Mouse (Mus musculus): ENCODE measurements around the gene Zfp423.

Zfp423 gene

DNA sequence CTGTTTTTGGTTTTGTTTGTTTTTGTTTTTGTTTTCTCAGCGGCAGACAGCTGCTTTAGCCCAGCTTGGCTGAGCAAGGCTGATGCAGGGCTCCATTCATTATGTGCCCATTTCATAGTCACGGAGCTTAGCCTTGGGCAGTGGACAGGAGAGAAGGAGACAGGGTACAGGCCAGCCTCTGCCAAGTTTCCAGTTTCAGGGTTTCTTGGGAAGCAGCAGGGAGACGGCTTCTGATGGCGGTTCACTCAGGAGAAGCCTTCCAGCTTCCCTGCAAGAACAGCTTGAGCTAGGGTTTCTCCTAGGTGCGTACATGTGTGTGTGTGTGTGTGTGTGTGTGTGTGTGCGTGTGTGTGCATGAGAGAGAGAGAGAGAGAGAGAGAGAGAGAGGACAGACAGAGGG, 292.1 kb downstream of the Zfp423 start:
- no peak for DNase-seq (ENCODE audit: low read depth in 1 of 2, low spot score in 2 of 2)

DNA sequence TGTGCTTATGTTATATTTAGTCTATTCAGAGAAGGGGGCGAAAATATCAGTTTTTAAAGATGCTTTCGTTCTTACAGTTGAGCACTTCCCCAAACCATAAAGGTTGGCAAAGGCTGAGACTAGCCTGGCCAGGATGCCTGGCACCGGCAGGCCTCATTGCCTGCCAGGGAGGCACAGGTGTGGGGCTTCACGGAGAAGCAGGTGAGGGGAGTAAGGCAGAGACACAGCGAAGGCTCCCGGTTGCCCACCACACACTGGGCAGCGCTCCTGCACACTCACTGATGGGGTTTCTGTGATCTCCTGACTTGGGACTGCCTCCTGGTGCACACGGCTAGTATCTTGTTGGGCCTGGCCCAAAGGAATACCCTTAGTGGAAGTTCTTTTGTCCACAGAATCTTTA, 294.1 kb downstream of the Zfp423 start:
- DNase-seq (ENCODE audit: low read depth in 1 of 2, low spot score in 2 of 2) = no peak

DNA sequence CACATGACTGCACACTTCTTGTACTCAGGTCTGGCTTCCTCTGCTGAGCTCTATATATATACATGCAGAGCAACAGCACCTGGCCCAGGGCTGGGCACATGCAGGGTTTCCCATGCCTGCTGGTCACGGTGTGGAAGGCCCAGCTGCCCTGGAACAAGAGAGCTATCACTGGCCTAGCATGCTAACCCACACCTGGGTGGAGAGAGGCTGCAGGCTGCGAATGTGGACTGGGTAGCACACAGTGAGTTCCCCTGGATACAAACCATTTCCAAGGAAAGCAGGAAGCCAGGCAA, 295.2 kb downstream of the Zfp423 start:
- DNase-seq (ENCODE audit: low read depth in 1 of 2, low spot score in 2 of 2) = no peak

DNA sequence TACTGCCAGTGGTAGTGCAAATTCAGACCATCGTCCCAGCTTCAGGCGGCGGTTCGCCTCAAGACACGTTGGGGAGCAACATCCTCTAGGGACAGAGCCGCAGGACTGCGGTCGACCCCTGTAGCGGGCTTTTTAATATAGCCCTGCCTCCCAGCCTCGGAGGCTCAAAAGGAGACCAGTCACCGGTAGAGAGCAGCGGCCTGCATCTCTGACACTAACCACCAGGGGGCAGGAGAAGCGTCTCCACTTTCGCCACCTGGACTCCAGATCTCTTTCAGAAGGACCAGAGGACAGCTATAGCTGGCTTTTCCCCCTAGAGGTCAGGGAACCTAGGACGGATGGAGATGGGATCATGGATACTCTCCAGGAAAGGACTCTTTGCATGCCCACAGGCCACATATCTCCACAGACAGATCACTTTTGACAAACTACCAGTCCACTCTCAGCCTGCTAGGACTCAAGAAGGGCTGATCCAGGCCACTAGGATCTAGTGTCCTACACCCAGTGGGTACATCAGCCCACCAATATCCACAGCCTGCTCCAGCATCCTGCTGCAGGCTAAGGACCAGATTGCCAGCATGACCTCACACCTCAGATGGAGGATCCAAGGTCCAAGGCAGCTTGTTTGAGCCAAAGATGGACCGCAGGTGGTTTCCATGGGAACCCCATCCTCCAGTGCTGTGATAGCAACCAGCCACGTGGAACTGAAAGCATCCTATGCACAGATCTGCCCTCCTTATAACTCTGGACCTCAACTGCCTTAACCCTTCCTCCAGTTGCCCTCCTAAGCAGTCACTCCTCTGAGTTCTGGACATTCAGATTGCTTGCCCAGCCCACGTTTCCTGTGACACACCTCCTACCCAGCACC, 295.8 kb downstream of the Zfp423 start:
- peak in 1 of 2 experiments; percentile 0 for DNase-seq (ENCODE audit: low read depth in 1 of 2, low spot score in 2 of 2)

DNA sequence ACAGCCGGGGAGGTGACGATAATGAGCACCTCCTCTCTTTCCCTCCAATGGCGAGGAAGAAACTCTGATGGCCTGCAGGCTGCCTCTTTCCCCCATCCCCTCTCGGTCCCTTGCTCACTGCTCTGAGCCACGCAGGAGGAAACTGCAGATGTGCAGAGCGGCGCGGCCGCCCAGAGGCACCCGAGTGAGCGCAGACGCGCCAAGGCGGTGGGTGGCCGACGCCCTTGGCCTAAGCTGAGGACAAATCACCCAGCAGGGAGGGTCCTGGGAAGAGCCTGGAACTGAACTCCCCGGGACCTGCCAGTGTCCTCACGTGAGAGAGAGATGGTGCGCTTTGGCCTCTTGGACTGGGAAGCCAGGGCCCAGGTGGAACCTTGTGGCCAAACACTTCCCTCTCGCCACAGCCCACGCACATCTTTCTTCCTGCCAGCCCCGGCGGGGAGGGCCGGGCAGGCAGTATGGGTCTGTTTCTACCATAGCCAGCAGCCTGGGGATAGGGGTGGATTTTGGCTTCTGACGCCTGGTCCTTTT, 296.5 kb downstream of the Zfp423 start:
- DNase-seq (ENCODE audit: low read depth in 1 of 2, low spot score in 2 of 2) = no peak

DNA sequence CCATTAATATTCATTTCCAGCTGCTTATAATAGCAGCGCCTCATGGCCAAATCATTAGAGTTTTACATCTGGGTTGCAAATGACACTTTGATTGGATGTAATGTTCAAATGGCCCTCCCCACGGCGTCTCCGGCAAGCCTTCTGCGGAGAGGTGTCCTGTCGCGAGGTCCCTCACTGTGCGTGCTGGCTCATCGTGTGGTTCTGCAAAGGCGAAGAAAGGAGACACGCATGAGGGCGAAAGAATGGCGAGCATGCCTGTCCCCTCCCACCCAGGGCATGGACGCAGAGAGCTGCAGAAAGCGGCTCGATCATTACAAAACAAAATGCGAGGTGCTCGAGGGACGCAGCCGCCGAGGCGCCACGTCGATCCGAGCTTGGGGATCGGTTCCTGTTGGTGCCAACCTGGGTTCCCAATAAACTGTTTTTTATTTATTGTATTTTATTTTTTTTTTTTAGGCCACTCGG, 297.1 kb downstream of the Zfp423 start:
- DNase-seq (ENCODE audit: low read depth in 1 of 2, low spot score in 2 of 2) = no peak

DNA sequence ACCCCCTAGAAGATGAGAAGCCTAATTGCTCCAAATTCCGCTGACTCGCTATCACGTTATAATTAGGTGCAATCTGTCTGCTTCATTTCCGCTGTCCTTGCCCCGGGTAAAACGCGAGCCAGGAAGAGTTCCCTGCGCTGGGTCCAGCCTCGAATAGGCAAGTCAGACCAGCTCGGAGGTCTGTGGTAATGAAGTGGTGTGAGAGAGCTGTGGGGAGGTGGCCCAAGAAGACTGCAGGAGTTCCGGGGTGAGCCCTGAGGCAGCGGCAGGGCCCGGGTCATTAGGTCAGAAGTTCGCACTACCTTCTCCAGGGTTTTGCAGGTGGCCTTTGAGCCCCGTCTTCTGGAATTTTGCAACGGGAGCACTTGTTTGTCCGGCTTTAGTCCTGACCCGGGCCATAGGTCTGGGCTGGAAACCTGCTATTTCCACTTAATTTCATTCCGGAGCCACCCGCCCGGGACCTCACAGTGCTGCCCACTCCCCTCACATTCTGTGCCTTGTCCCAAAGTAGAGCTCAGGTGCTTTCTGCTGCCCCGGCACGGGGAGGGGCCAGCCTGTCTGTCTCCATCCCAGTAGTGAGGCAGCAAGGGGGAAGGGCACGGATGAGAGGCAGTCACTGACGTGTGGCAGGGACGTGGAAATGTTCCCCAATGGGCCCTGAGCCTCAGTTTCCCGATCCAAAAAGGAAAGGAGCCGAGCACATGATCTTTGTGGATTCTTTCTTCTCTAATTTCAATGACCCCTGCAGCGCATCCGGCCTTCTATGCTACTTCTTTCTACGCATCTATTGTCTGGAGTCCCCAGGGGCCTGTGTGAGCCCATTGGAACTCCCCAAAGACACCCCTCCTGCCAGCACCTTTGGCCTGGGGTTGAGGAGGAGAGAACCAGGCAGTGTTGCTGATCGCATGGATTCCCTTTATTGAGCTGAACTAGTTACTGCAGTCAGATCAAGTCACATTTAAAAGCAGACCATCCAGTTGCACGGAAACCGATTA, 298.2 kb downstream of the Zfp423 start:
- no peak for DNase-seq (ENCODE audit: low read depth in 1 of 2, low spot score in 2 of 2)

DNA sequence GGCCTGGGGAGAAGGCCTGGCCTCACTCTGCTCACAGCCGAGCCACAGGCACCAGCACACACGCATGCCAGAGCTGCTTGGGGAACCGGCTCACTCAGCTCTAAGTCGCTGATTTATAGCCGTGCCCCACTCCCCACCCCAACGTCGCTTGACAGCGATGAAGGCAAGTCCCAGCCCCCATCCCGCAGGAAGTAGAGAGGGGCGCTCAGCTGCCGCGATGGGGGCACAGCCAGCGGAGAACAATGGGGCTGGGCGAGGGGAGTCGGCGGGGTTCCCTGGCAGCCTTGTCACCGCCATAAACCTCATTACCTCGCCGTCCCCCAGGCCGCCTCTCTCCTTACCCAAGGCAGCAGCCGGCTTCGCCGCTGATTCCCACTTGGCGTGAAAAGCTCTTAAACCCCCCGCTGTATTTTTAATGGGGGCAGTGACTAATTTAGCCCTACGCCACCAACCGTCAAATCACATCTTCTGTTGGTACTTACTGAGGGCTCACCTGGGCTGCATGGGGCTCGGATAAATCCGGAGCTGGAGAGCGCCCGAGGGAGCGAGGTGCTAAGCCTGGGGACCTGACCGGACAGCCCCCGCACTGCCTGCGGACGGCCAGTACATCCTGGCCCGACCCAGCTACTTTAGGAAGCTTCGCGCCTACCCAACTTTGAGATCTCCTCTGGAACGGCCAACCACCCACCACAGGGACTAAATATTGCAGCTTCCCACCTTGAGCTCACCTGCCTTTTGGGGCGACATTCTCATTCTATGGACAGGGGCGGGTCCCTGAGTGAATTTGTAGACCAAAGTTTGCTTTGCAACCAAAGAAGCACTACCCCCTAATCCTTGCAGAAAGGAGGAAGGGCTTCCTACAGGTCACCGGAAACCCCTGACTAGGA, 299.1 kb downstream of the Zfp423 start:
- DNase-seq (ENCODE audit: low read depth in 1 of 2, low spot score in 2 of 2) = no peak

DNA sequence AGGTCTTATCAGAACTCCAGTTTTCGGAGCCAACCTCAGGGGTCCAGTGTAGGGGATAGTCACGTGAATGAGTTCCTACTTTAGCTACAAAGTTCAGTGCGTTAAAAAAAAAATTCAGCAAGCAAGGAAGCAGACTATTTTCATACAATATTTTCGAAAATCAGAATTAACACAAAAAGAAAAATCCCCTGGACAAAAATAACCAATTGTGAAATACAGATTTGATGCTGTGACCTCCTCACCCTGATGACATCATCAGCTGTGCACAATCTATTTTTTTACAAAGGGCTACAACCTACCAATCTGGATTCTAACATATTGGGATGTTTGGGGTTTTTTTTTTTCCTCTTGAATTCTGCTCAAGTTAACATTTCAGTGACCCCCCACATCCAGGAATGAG, 301.9 kb downstream of the Zfp423 start:
- DNase-seq (ENCODE audit: low read depth in 1 of 2, low spot score in 2 of 2) = no peak

DNA sequence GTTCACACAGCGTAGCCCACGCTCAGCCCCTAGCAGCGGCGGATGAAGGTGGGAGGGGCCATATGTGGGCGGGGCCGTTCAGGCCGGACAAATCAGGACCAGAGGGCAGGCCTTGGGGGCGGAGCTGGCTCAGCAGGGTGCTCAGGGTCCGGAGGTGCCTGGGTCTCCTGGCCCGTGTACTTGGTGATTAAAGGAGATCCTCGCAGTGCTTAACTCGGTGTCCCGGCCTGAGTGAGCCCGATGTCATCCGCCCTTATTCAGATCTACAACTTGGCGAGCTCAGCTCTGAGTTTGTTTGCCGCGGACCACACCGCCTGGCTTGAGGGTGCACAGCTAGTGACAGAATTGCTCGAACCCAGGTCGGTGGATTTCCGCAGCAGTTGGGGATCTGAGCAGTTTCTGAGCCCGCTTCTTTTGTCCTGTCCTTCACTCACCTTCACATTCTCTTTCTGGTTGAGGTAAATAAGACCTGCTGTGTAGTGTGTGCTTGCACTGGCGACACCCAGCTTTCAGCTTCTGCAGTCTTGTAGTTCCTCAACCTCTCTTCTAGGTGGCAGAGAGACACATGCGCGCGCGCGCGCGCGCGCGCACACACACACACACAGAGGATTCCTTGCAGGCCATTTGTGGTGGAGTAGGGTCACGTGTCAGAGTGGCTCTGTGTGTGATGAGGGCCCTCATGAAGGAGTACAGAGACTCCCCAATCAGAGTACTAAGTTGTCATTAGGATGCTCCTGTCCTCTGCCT, 302.7 kb downstream of the Zfp423 start:
- no peak for DNase-seq (ENCODE audit: low read depth in 1 of 2, low spot score in 2 of 2)

DNA sequence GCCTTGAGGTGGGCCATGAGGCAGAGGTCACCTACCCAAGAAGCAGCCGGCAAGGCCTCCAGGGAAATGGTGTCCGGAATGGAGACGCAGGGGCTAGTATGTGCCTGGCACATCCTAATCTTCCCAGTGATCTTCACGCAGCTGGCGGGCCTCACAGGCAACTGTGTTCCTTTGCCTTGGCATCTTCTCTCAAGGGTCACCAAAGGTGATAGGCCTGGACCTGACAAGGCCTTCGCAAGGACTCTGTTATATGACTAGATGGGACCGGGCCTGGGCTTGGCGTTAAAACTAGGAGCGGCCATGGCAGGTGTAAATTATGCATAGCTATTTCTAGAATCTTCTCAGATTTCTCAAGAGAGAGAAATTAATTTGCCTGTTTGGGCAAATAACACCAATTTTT, 303.4 kb downstream of the Zfp423 start:
- no peak for DNase-seq (ENCODE audit: low read depth in 1 of 2, low spot score in 2 of 2)

DNA sequence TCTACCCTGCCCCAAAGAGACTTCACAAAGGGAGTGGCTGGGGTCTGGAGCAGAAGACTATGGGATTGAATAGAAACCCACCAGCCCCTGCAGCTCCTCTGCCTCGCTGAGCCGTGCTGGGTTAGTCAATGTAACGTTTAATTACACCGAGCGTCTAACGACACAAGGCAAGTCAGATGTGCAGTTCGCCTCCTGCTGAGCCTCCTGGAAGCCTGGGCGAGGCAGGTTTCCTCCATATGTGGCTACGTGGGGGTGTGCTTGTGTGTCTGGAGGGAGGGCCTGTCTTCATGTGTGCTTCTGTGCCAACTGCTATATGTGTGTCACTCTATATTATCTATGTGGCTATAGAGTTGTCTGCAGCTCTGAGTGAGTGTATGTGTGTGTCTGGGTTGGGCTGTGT, 311.6 kb downstream of the Zfp423 start:
- DNase-seq (ENCODE audit: low read depth in 1 of 2, low spot score in 2 of 2) = no peak

DNA sequence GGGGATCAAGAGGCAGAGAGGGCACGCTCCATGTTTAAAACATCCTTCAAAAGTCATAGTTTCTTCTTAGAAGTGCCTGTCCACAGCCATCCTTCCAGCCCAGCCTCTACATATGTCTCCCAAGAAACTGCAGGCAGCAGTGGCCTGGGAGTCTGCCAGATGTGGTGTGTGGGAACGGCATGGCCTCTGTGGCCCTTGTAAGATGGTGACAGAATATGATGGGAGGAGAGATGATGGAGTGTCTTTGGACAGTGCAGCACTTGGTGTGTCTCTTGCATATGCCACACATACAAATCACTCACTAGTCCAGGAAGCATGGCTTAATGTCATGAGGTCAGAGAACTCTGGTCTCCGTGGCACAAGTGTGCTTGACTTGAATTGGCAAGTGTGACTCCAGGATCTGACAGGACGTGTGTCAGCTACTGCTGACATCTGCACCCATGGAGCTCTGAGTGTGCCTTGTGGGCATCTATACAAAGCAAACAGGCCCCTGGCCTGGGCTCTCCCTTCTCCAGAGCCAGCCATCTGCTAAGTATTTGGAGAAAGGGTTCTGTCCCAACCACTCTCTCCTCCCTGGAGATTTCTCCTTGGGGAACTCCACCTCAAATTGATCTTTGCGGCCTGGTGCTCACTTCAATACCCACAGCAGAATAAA, 313.4 kb downstream of the Zfp423 start:
- DNase-seq (ENCODE audit: low read depth in 1 of 2, low spot score in 2 of 2) = no peak

DNA sequence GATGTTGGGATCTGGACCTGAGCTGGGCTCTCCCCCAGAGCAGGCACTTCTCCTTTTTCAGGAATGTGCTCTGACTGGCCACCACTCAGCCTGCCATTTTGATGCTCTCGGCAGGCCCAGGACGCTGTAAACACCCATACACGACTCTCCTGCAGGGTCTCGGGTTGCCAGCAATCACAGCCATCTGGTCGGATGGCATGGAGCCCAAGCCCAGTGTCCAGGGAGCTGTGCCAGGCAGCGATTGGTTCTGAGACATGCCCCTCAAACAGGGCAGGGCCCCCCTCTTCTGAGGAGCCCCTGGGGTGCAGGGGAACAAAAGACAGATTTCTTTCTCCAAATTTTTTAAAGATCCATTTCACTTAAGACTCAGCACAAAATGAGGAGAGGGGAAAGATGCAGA, 314.0 kb downstream of the Zfp423 start:
- DNase-seq (ENCODE audit: low read depth in 1 of 2, low spot score in 2 of 2) = no peak

DNA sequence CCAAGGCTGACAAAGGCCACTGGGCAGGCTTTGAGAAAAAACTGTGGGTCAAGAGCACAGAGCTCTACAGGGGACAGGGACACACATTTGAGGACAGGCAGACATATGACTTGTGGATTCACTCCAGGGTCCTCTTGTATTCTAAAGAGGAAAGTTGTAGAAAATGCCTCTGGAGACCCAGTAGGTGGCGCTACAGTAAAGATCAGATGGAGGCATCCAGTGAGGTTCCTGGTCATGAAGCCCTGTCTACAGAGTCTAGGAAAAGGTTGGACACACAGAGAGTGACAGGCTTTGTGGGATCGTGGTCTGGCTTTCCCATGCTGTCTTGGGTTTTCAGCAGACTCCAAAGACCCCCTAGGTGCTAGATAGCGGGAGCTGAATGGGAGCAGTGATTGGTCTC, 318.5 kb downstream of the Zfp423 start:
- DNase-seq (ENCODE audit: low read depth in 1 of 2, low spot score in 2 of 2) = no peak

DNA sequence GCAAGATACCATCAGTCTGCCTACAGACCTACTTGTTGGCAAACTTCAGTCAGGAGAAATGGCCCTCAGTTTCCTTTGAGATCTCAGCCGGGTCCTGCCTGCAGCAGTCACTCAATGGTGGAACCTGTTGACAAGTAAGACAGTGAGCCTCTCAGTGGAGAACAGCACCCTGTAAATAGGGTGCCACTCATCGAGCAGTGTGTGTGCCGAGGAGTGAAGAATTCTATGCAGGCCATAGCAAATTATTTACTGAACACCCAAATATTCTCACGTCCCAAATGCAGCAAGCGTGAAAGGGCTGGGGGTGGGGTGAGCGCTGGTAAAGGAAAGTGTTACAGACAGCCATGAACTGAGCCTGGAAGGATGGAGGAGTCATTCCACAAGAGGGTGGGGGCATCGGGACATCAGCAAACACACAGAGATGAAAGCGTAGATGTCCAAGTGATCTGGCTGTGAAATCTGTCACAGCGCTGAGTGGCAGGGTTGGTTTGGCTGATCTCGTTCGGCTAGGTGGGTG, 323.1 kb downstream of the Zfp423 start:
- no peak for DNase-seq (ENCODE audit: low read depth in 1 of 2, low spot score in 2 of 2)

DNA sequence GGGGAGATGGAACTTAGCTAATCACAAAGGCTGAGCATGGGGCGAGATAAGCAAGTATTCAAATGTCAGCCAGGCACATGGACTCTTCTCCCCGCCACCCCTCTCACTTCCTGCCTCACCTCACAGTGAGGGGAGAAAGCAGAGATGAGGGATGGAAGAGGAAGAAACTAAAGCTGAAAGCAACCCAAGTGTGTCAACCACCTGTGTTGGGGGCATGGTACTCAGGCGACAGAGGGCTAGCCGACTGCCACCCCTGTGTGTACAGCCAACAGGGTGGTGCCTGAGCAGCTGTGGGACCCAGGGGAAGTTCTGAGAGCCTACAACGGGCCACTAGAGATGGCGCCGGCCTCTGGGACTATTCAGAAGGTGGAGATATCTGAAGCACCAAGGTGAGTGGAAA, 327.6 kb downstream of the Zfp423 start:
- DNase-seq (ENCODE audit: low read depth in 1 of 2, low spot score in 2 of 2) = no peak

DNA sequence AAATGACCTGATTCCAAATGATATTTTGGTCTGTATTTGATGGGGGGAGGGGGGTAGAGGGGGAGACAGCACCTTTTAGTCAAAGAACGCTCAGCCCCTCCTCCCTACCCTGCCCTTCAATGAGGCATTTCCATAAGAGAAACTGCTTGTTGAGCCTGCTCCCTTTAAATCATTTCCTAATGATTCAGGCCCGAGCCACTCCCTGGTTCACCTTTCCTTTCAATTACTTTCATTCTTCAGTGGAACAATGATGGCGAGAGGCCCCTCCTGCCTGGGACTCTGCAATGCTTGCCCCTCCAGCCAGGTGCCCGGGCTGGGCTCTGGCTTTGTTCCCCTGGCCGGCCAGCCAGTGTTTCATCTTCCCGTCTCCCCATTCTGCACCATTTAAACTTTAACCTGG, 329.7 kb downstream of the Zfp423 start:
- DNase-seq (ENCODE audit: low read depth in 1 of 2, low spot score in 2 of 2) = no peak

DNA sequence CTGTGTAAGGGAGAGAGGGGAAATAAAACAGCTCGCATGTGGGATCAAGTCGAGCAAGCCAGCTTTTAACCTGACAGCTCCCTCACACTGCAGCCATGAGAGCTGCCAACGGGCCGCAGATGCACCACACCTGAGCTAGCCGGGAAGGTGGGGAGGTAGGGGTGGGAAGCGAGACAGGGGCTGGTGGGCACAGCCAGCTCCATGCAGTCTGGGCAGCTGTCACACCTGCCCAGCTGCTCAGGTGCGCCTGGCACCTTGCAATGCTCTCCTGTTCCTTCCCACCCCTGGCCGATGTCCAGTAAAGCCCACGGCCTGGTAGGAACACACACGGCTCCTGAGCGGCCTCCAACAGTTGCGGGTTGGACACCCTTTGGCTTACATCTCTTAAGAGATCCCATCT, 338.2 kb downstream of the Zfp423 start:
- no peak for DNase-seq (ENCODE audit: low read depth in 1 of 2, low spot score in 2 of 2)

Measured in monocyte, adult 2 months (primary cell).